Mouse (Mus musculus) stomach, postnatal 0 days (tissue): ENCODE results near the gene Med22.

ENCODE experiments used
- CTCF ChIP-seq: IDR thresholded peaks from 2 replicates; pipeline ENCODE4 v1.5.1; 2016; ENCODE audit warnings: antibody characterized with exemption, low read depth, mild to moderate bottlenecking, moderate library complexity
- EP300 ChIP-seq: optimal IDR thresholded peaks from 2 replicates; pipeline ENCODE3; 2016; ENCODE audit warnings: antibody characterized with exemption

DNA sequence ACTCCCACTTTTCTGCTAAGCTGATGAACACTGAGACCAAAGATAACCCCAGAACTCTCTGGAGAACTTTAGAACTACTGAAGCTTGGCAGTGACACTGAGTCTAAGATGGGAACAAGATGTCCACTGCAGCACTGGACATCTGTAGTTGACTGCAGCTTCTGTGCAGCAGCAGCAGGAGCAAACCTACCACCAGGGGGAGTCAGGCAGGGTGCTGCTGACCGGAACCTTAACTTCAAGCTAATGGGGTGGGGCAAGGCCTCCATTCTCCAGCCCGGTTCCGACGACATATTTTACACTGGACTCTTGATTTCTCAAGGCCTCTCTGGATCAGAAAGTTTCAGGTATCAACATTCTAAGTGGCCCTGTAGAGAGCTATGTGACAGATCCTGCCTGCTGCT is 3.4 kb downstream of the Med22 start:
- TF ChIP-seq CTCF (peak; percentile 88), EP300 (no peak)
